Mouse (Mus musculus) MEL (cell line): ENCODE results near the gene Susd6. TPM values are rescaled to one million over a fixed set of nuclear protein-coding genes. Genes with fewer than 3 reads are reported as not detected.

Experiments
- DNase-seq: peaks from one replicate; pipeline ENCODE4 v3.0.0; 2011; ENCODE audit warnings: low read depth, low spot score
- H3K27ac ChIP-seq: 2 replicates; pipeline ENCODE4 v1.5.1; 2012; ENCODE audit warnings: low read depth, mild to moderate bottlenecking, control low read depth, low read length, moderate library complexity; ENCODE audit not compliant: control insufficient read depth
- H3K27me3 ChIP-seq, 2 experiments: fragments of 150-350 bp in 1 of 2; sonication (generic) in 1 of 2; 2 replicates each; pipeline ENCODE4 v1.6.1; 2012; ENCODE audit warnings: low read length in 2 of 2, mild to moderate bottlenecking in 2 of 2, improper control_type of control experiment in 1 of 2, moderate library complexity in 1 of 2; ENCODE audit not compliant: insufficient read depth in 2 of 2, control insufficient read depth in 1 of 2
- H3K36me3 ChIP-seq, 2 experiments: 2 replicates each; pipeline ENCODE4 v1.6.1; 2012 to 2014; ENCODE audit warnings: low read length in 2 of 2, improper control_type of control experiment in 1 of 2, inconsistent platforms in 1 of 2, mild to moderate bottlenecking in 1 of 2; ENCODE audit not compliant: insufficient read depth in 2 of 2, control insufficient read depth in 1 of 2
- H3K4me1 ChIP-seq, 2 experiments: fragments of 150-350 bp in 1 of 2; sonication (generic) in 1 of 2; 2 replicates each; pipeline ENCODE4 v1.6.1; 2012; ENCODE audit warnings: low read length in 2 of 2, improper control_type of control experiment in 1 of 2, mild to moderate bottlenecking in 1 of 2; ENCODE audit not compliant: insufficient read depth in 2 of 2, control insufficient read depth in 1 of 2
- H3K4me3 ChIP-seq, 2 experiments: fragments of 150-350 bp in 1 of 2; sonication (generic) in 1 of 2; 2 replicates each; pipeline ENCODE4 v1.5.1; 2012; ENCODE audit warnings: low read depth in 2 of 2, low read length in 2 of 2, mild to moderate bottlenecking in 2 of 2, moderate library complexity in 2 of 2, control low read depth in 1 of 2, improper control_type of control experiment in 1 of 2; ENCODE audit not compliant: control insufficient read depth in 1 of 2, insufficient read depth in 1 of 2
- H3K79me2 ChIP-seq: 2 replicates; pipeline ENCODE4 v1.6.1; 2012; ENCODE audit warnings: mild to moderate bottlenecking, low read length, moderate library complexity; ENCODE audit not compliant: control insufficient read depth, poor library complexity, insufficient read depth
- H3K9ac ChIP-seq: 2 replicates; pipeline ENCODE4 v1.6.1; 2012; ENCODE audit warnings: low read depth, mild to moderate bottlenecking, control low read depth, low read length, moderate library complexity; ENCODE audit not compliant: control insufficient read depth, poor library complexity, severe bottlenecking
- H3K9me3 ChIP-seq: fragments of 150-350 bp; sonication (generic); replicated peaks from 2 replicates; pipeline ENCODE4 v1.6.1; 2012; ENCODE audit warnings: mild to moderate bottlenecking, low read length, improper control_type of control experiment, moderate library complexity; ENCODE audit not compliant: insufficient read depth
- BHLHE40 ChIP-seq: IDR thresholded peaks from 2 replicates; pipeline ENCODE4 v1.6.1; 2012; ENCODE audit warnings: low read depth, mild to moderate bottlenecking, inconsistent platforms, low read length, improper control_type of control experiment, borderline replicate concordance
- CHD1 ChIP-seq: IDR thresholded peaks from 2 replicates; pipeline ENCODE4 v1.6.1; 2012; ENCODE audit warnings: low read depth, mild to moderate bottlenecking, inconsistent platforms, low read length, improper control_type of control experiment
- CHD2 ChIP-seq: IDR thresholded peaks from 2 replicates; pipeline ENCODE4 v1.6.1; 2011; ENCODE audit warnings: low read length, improper control_type of control experiment
- E2F4 ChIP-seq: IDR thresholded peaks from 2 replicates; pipeline ENCODE4 v1.6.1; 2011; ENCODE audit warnings: low read depth, low read length, improper control_type of control experiment, borderline replicate concordance
- ELF1 ChIP-seq: IDR thresholded peaks from 2 replicates; pipeline ENCODE4 v1.6.1; 2014; ENCODE audit warnings: low read depth, mild to moderate bottlenecking, inconsistent platforms, low read length, improper control_type of control experiment, moderate library complexity
- EP300 ChIP-seq, 2 experiments: IDR thresholded peaks; 2 replicates each; pipeline ENCODE4 v1.6.1; 2011; ENCODE audit warnings: improper control_type of control experiment in 2 of 2, low read length in 2 of 2, low read depth in 1 of 2, mild to moderate bottlenecking in 1 of 2
- ETS1 ChIP-seq: IDR thresholded peaks from 2 replicates; pipeline ENCODE4 v1.6.1; 2012; ENCODE audit warnings: low read depth, mild to moderate bottlenecking, inconsistent platforms, low read length, improper control_type of control experiment, moderate library complexity
- GABPA ChIP-seq: IDR thresholded peaks from 2 replicates; pipeline ENCODE4 v1.6.1; 2012; ENCODE audit warnings: low read depth, mild to moderate bottlenecking, inconsistent platforms, low read length, improper control_type of control experiment, moderate library complexity
- GATA1 ChIP-seq: IDR thresholded peaks from 2 replicates; pipeline ENCODE4 v1.6.1; 2011; ENCODE audit warnings: low read depth, low read length, improper control_type of control experiment
- HCFC1 ChIP-seq: IDR thresholded peaks from 2 replicates; pipeline ENCODE4 v1.6.1; 2012; ENCODE audit warnings: low read depth, mild to moderate bottlenecking, inconsistent platforms, low read length, improper control_type of control experiment, moderate library complexity
- JUND ChIP-seq: IDR thresholded peaks from 2 replicates; pipeline ENCODE4 v1.6.1; 2011; ENCODE audit warnings: low read depth, mild to moderate bottlenecking, improper control_type of control experiment, low read length
- KAT2A ChIP-seq: conservative IDR thresholded peaks from 2 replicates; pipeline ENCODE4 v1.6.1; 2012; ENCODE audit warnings: low read depth, low read length, improper control_type of control experiment, inconsistent platforms
- MEF2A ChIP-seq: IDR thresholded peaks from 2 replicates; pipeline ENCODE4 v1.6.1; 2014; ENCODE audit warnings: low read depth, mild to moderate bottlenecking, inconsistent platforms, low read length, improper control_type of control experiment; ENCODE audit not compliant: poor library complexity, insufficient replicate concordance, severe bottlenecking; ENCODE audit errors: extremely low read depth
- MXI1 ChIP-seq: IDR thresholded peaks from 2 replicates; pipeline ENCODE4 v1.6.1; 2011; ENCODE audit warnings: mild to moderate bottlenecking, low read depth, low read length, improper control_type of control experiment
- MYB ChIP-seq: IDR thresholded peaks from 2 replicates; pipeline ENCODE4 v1.6.1; 2011; ENCODE audit warnings: mild to moderate bottlenecking, low read depth, low read length, improper control_type of control experiment
- MYC ChIP-seq: IDR thresholded peaks from 2 replicates; pipeline ENCODE4 v1.6.1; 2011; ENCODE audit warnings: low read depth, mild to moderate bottlenecking, low read length, improper control_type of control experiment, moderate library complexity
- NELFE ChIP-seq: IDR thresholded peaks from 2 replicates; pipeline ENCODE4 v1.6.1; 2011; ENCODE audit warnings: low read depth, low read length, improper control_type of control experiment
- POLR2A ChIP-seq, 2 experiments: IDR thresholded peaks; 2 replicates each; pipeline ENCODE4 v1.6.1; 2011 to 2012; ENCODE audit warnings: low read length in 2 of 2, mild to moderate bottlenecking in 2 of 2, control low read depth in 1 of 2, improper control_type of control experiment in 1 of 2, low read depth in 1 of 2, moderate library complexity in 1 of 2; ENCODE audit not compliant: control insufficient read depth in 1 of 2, insufficient read depth in 1 of 2, poor library complexity in 1 of 2
- POLR2AphosphoS2 ChIP-seq: IDR thresholded peaks from 2 replicates; pipeline ENCODE4 v1.6.1; 2011; ENCODE audit warnings: low read length, improper control_type of control experiment
- POLR2AphosphoS5 ChIP-seq: IDR thresholded peaks from 2 replicates; pipeline ENCODE4 v1.6.1; 2012; ENCODE audit warnings: low read depth, borderline replicate concordance, mild to moderate bottlenecking, inconsistent platforms, low read length, moderate library complexity, mixed read lengths
- RAD21 ChIP-seq: IDR thresholded peaks from 2 replicates; pipeline ENCODE4 v1.6.1; 2011; ENCODE audit warnings: mild to moderate bottlenecking, low read depth, low read length, improper control_type of control experiment
- RCOR1 ChIP-seq: IDR thresholded peaks from 2 replicates; pipeline ENCODE4 v1.6.1; 2012; ENCODE audit warnings: low read depth, mild to moderate bottlenecking, inconsistent platforms, low read length, improper control_type of control experiment
- SMC3 ChIP-seq: IDR thresholded peaks from 2 replicates; pipeline ENCODE4 v1.6.1; 2011; ENCODE audit warnings: low read depth, low read length, improper control_type of control experiment
- TAL1 ChIP-seq: IDR thresholded peaks from 2 replicates; pipeline ENCODE4 v1.6.1; 2012; ENCODE audit warnings: mild to moderate bottlenecking, inconsistent platforms, low read length, moderate library complexity, mixed read lengths
- TCF12 ChIP-seq: IDR thresholded peaks from 2 replicates; pipeline ENCODE4 v1.6.1; 2014; ENCODE audit warnings: low read depth, mild to moderate bottlenecking, inconsistent platforms, low read length, improper control_type of control experiment, moderate library complexity
- UBTF ChIP-seq: IDR thresholded peaks from 2 replicates; pipeline ENCODE4 v1.6.1; 2012; ENCODE audit warnings: low read depth, mild to moderate bottlenecking, inconsistent platforms, low read length, improper control_type of control experiment, moderate library complexity, borderline replicate concordance; ENCODE audit not compliant: insufficient read depth
- USF1 ChIP-seq: IDR thresholded peaks from 2 replicates; pipeline ENCODE4 v1.6.1; 2014; ENCODE audit warnings: low read depth, mild to moderate bottlenecking, inconsistent platforms, low read length, improper control_type of control experiment, moderate library complexity
- ZC3H11A ChIP-seq: IDR thresholded peaks from 2 replicates; pipeline ENCODE4 v1.6.1; 2012; ENCODE audit warnings: low read depth, mild to moderate bottlenecking, inconsistent platforms, low read length, improper control_type of control experiment
- ZMIZ1 ChIP-seq: IDR thresholded peaks from 2 replicates; pipeline ENCODE4 v1.6.1; 2012; ENCODE audit warnings: low read depth, mild to moderate bottlenecking, inconsistent platforms, low read length, improper control_type of control experiment, moderate library complexity
- ZNF384 ChIP-seq: IDR thresholded peaks from 2 replicates; pipeline ENCODE4 v1.6.1; 2012; ENCODE audit warnings: low read depth, mild to moderate bottlenecking, inconsistent platforms, low read length, improper control_type of control experiment
- polyA plus RNA-seq, 2 experiments: library from polyadenylated mRNA; stranded (reverse) in 1 of 2; unstranded in 1 of 2; fragments of >175 nt in 1 of 2; fragments of >200 nt in 1 of 2; gene quantifications; 2 replicates each; pipeline versions ENCODE4 v1.2.1 to v1.2.4; 2012; ENCODE audit warnings: low replicate concordance in 2 of 2, low read depth in 1 of 2; ENCODE audit not compliant: insufficient read length in 2 of 2, insufficient read depth in 1 of 2, missing spikeins in 1 of 2
- total RNA-seq: library from RNA; depleted of rRNA; stranded (reverse); fragments of 300-350 nt; gene quantifications from 2 replicates; pipeline ENCODE4 v1.2.3, GENCODE M21; 2012

Gene Susd6
- total and polyA plus RNA-seq, 3 experiments, result 12.2 to 22.4 TPM; not detected in 1

DNA sequence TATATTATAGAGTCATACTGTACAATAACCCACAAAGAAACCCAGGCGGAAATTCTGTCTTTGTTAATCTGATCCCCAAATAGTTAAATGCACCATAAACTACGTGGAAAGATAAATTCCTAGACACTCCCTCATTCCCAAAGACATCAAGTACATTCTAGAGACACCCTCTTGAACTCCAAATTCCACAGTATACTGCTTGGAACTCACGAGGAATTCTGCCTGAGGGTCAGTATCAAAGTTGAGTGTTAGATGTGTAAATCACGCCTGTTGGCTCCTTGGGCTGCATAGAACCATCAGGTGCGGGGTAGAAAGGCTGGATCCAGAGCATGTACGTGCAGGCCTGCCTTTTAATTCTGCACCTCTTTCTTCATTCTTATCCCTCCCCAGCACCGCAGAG lies 15.5 kb upstream of the Susd6 start:
- no peak for DNase-seq
- Histone ChIP-seq H3K36me3 (peaks cover 0 to 32% of the 10 kb centered on the region in 2 experiments; a peak in 2 of 4 replicates), H3K27me3 (no peaks in the 10 kb centered on the region), H3K4me3 (no peak overlapping the region), H3K79me2 (no peaks in the 10 kb centered on the region; the same call in 1 of the 2 replicates), H3K9me3 (no peaks in the 10 kb centered on the region), H3K4me1 (peaks cover 24 to 40% of the 10 kb centered on the region in 2 experiments), H3K9ac (no peak overlapping the region), H3K27ac (no peak overlapping the region)
- TF ChIP-seq KAT2A, result no peak
- TF ChIP-seq RCOR1, result no peak
- no peak for TF ChIP-seq RAD21
- TF ChIP-seq MYC, result no peak
- TF ChIP-seq TCF12, result no peak

DNA sequence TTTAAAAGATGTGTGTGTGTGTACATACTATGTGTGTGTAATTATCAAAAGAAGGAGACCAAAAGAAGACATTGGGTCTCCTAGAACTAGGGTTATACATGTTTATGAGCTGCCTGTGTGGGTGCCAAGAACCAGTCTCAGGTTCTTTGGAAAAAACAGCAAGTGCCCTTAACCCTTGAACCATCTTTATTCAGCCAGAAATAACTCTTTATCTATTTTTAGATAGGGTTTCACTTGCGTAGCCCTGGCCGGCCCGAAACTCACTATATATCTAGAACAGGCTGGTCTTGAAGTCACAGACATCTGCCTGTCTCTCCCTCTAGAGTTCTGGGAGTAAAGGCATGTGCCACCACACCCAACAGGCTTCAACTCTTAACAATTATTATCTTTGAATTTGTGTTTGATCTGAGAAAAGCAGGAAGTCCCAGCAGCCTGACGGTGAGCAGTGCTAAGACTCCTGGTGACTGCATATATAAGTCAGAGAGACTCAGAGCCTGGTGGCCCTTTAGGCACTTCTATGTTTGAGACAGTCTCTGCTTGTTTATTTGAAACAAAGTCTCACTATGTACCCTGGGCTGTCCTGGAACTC lies 14.2 kb upstream of the Susd6 start:
- H3K9ac ChIP-seq, result peak overlapping the region; percentile 68
- no peaks in the 10 kb centered on the region for H3K9me3 ChIP-seq
- peaks cover 0 to 32% of the 10 kb centered on the region in 2 experiments; a peak in 2 of 4 replicates for H3K36me3 ChIP-seq
- no peaks in the 10 kb centered on the region for H3K27me3 ChIP-seq
- peak overlapping the region; percentile 94 for H3K27ac ChIP-seq
- H3K4me3 ChIP-seq, result peak overlapping the region in 1 of 2 experiments; percentile 9; a peak in 1 of 4 replicates
- no peaks in the 10 kb centered on the region; the same call in 1 of the 2 replicates for H3K79me2 ChIP-seq
- peak; percentile 80 for DNase-seq
- peaks cover 24 to 43% of the 10 kb centered on the region in 2 experiments for H3K4me1 ChIP-seq
- TF ChIP-seq MXI1 (peak; percentile 67), POLR2AphosphoS2 (no peak), KAT2A (no peak), ETS1 (peak; percentile 80), ZNF384 (no peak), TAL1 (no peak), MEF2A (peak; percentile 82; the same call in 1 of the 2 replicates), GABPA (no peak), GATA1 (0 out of 2 replicates have a peak, but pooled peaks have one; percentile 19), RCOR1 (no peak), UBTF (no peak), EP300 (IDR thresholded peaks at IDR 0.05; ENCODE audit: low read depth in 1 of 2, low read length in 2 of 2) (peak in 1 of 2 experiments; percentile 29; a peak in 2 of 4 replicates), CHD2 (no peak), ZMIZ1 (no peak), NELFE (no peak), BHLHE40 (peak; percentile 76; the same call in 1 of the 2 replicates), CHD1 (no peak), USF1 (no peak), JUND (no peak), MYC (peak; percentile 68; the same call in 1 of the 2 replicates), POLR2AphosphoS5 (no peak), E2F4 (no peak), MYB (no peak), ZC3H11A (no peak), RAD21 (no peak), SMC3 (no peak), ELF1 (peak; percentile 83), POLR2A (IDR thresholded peaks at IDR 0.05; ENCODE audit: control insufficient read depth in 1 of 2, insufficient read depth in 1 of 2, low read depth in 1 of 2, low read length in 2 of 2, poor library complexity in 1 of 2) (peak; percentile 21 to 46; a peak in 1 of 4 replicates), HCFC1 (no peak)
